Mouse (Mus musculus): Measurements from ENCODE around the gene Wnt8b.

GRCm38 (mm10) chr19:44554861-44555590 is 61.8 kb downstream of the Wnt8b start, which contains the start of gene Ndufb8:
- TF ChIP-seq HCFC1 (IDR thresholded peaks at IDR 0.05; ENCODE audit: borderline replicate concordance, insufficient read depth, low read length) (peak; percentile 77; the same call in 1 of the 2 replicates), ZNF384 (IDR thresholded peaks at IDR 0.05; ENCODE audit: low read depth, low read length) (no peak)

All from ES-E14 (cell line).